Comparison of ENCODE assay signal across 11 mouse cellular contexts in the genomic region with DNA sequence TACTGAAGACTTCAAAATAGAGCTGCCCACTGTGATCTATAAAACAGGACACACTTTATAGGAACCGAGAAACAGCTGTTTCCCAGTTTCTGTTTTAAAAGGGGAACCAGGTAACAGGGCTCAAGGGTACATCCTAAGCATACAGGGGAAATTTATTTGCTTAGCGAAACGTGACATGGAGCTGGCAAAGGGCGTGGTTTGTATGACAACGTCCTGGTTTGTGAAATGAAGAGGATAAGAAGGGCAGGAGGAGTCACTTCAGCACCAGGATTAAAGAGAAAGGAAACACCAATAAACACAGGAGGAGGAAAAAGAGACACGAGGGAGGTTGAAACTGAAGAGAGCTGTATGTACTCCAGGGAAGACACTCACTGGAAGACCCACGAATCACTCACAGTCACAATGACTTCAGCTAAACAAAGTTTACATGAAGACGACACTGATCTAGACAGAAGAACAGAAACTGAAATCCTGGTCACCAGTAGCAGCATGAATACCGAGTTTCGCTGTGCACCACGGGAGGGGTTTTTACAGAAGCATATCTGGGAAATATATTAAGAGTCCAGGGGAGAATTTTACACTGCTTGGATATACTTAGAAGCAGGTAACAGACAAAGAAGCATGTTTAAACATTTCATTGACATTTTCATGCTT. TPM values are rescaled to one million over a fixed set of nuclear protein-coding genes. Genes with fewer than 3 reads are reported as not detected.
DNase-seq lines count a peak whose midpoint lies in the region; ATAC-seq and TF ChIP-seq lines count a peak whose summit lies in the region.
"Had no signal": no experiment of that assay in that cellular context is flagged by ENCODE, and none has a peak within 500 bp of the region (broad histone marks: within the 10 kb centered on the region; RNA-seq: fewer than 3 reads in every experiment).

No protein-coding gene starts in this region.

- ATAC-seq in megakaryocyte, adult 5-6 weeks (ENCODE audit: poor library complexity, severe bottlenecking), result peak; percentile 91
- ATAC-seq: forebrain, embryonic 15.5 days; midbrain, embryonic 15.5 days had no signal

- TF ChIP-seq CTCF in gastrocnemius, adult 2 months (IDR thresholded peaks at IDR 0.05), result no peak

- intact Hi-C loops in gastrocnemius, adult 2 months (cut with DNase I), result no loop called here

- peak overlapping the region; percentile 61 for H3K4me3 ChIP-seq in gastrocnemius, adult 2 months
- H3K4me3 ChIP-seq: forebrain, embryonic 15.5 days; midbrain, embryonic 15.5 days had no signal

- no peak for DNase-seq in gastrocnemius, adult 2 months
- DNase-seq in gastrocnemius, postnatal 10 days, result no peak
- peak; percentile 7 for DNase-seq in thymus, postnatal 14 days
- no peak for DNase-seq in thymus, adult 18-20 months
- no peak for DNase-seq in embryo, embryonic 9.5 days (ENCODE audit: extremely low spot score)
- DNase-seq in urinary bladder, adult 18-20 months (ENCODE audit: low spot score in 2 of 2), result no peak
- DNase-seq in ovary, postnatal 14 days (ENCODE audit: low spot score), result no peak
- DNase-seq: right cerebral cortex, postnatal 25 days had no signal

- peak overlapping the region; percentile 77 for H3K27ac ChIP-seq in gastrocnemius, adult 2 months
- H3K27ac ChIP-seq: forebrain, embryonic 15.5 days; midbrain, embryonic 15.5 days had no signal

RNA-seq across cellular contexts. Expression of a gene that starts 16.0 kb away (rescaled TPM):
- 10 to 100 TPM; 37.5 to 67.0 TPM for total RNA-seq in gastrocnemius, adult 2 months (2021)
- total RNA-seq in gastrocnemius, postnatal 10 days (2021), result 10 to 100 TPM; 53.5 to 60.3 TPM
- 64.5 and 68.7 TPM in 2 replicates for total RNA-seq in megakaryocyte, adult 5-6 weeks (2015)
- 36.3 and 45.5 TPM in 2 replicates for total RNA-seq in megakaryocyte, adult 5-6 weeks (2017)

RNA-seq across cellular contexts. Expression of a gene that starts 44.2 kb away (rescaled TPM):
- not detected for total RNA-seq in gastrocnemius, adult 2 months (2021)
- not detected for total RNA-seq in gastrocnemius, postnatal 10 days (2021)
- total RNA-seq in megakaryocyte, adult 5-6 weeks (2015), result not detected in 2 replicates
- not detected in 2 replicates for total RNA-seq in megakaryocyte, adult 5-6 weeks (2017)
